Mouse (Mus musculus): ENCODE results near the gene Vmn1r169. TPM values are rescaled to one million over a fixed set of nuclear protein-coding genes. Genes with fewer than 3 reads are reported as not detected.
"Not testable (repeated sequence)": the region's sequence is repeated elsewhere in the genome, so short reads cannot be mapped to it uniquely, and the experiment has no call there.

The Vmn1r169 gene
- polyA plus RNA-seq (2011; ENCODE audit: insufficient read length, low read depth, missing spikeins) = not detected in 2 replicates

DNA sequence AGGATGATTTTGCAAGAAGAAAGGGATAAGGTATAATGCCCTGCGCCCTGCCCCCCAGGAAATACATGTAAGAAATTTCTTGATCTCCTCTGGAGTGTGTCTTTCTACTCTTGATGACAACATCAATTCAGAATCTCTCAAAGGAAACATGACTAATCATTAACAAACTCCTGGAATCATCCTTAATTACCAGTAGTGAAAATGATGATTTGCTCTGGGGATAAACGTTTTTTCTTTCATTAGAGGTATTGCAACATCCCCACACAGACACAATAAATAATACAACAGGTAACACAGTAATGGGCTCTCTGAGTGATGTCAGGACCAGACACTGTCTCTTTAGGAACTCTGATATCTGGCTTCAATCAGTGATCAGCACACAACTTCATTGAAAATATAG is at the start of gene Vmn1r169:
TSS of gene Vmn1r169 (plus strand) at position 301 of the 400 bp plus-strand sequence.
- H3K4me1 ChIP-seq (ENCODE audit: control insufficient read depth, insufficient read depth, low read length); H3K27ac ChIP-seq (ENCODE audit: insufficient read depth, low read length); H3K4me3 ChIP-seq (ENCODE audit: insufficient read depth, low read length): not testable (repeated sequence)

DNA sequence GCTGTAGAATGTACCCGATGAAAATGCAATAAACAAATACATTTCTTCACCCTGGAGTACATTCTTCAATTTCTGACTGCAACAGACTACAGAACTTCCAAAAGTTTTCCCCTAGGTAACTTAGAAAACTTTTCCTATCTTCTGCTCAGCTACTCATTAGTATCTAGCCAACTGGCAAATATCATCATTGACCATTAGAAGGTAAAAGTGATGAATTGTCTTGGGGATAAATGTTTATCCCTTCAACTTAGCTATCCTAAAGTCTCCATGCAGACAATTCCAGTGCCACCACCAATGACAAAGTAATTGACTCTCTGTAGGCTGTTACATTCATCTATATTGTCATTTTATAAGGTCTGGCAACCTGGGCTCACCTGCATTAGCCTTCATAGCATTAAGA is 35.9 kb upstream of the Vmn1r169 start, which contains the start of gene Vmn1r168:
TSS of gene Vmn1r168 (plus strand) at position 301 of the 400 bp plus-strand sequence.
- H3K27ac ChIP-seq (ENCODE audit: insufficient read depth, low read length); H3K4me1 ChIP-seq (ENCODE audit: control insufficient read depth, insufficient read depth, low read length); H3K4me3 ChIP-seq (ENCODE audit: insufficient read depth, low read length): not testable (repeated sequence)

GRCm38 (mm10) chr7:23605875-23606274 is 30.5 kb downstream of the Vmn1r169 start, which contains the start of gene Vmn1r170:
Vmn1r170 (plus strand) TSS chr7:23606175.
- H3K4me1 ChIP-seq (ENCODE audit: control insufficient read depth, insufficient read depth, low read length); H3K27ac ChIP-seq (ENCODE audit: insufficient read depth, low read length); H3K4me3 ChIP-seq (ENCODE audit: insufficient read depth, low read length): not testable (repeated sequence)

Other genes with a start within 250 kb of the Vmn1r169 start
- gene Nlrp5, start 189.6 kb upstream of the Vmn1r169 start, polyA plus RNA-seq (2011; ENCODE audit: insufficient read length, low read depth, missing spikeins) = not detected in 2 replicates
- not detected in 2 replicates for gene Vmn1r167, start 68.3 kb upstream of the Vmn1r169 start, polyA plus RNA-seq (2011; ENCODE audit: insufficient read length, low read depth, missing spikeins)
- gene Vmn1r168, start 35.8 kb upstream of the Vmn1r169 start, polyA plus RNA-seq (2011; ENCODE audit: insufficient read length, low read depth, missing spikeins) = not detected in 2 replicates
- gene Vmn1r170, start 30.6 kb downstream of the Vmn1r169 start, polyA plus RNA-seq (2011; ENCODE audit: insufficient read length, low read depth, missing spikeins) = not detected in 2 replicates
- not detected in 2 replicates for gene Vmn1r171, start 55.2 kb downstream of the Vmn1r169 start, polyA plus RNA-seq (2011; ENCODE audit: insufficient read length, low read depth, missing spikeins)
- not detected in 2 replicates for gene Vmn1r172, start 82.8 kb downstream of the Vmn1r169 start, polyA plus RNA-seq (2011; ENCODE audit: insufficient read length, low read depth, missing spikeins)
- gene Vmn1r173, start 125.2 kb downstream of the Vmn1r169 start, polyA plus RNA-seq (2011; ENCODE audit: insufficient read length, low read depth, missing spikeins) = not detected in 2 replicates
- gene Vmn1r174, start 176.7 kb downstream of the Vmn1r169 start, polyA plus RNA-seq (2011; ENCODE audit: insufficient read length, low read depth, missing spikeins) = not detected in 2 replicates
- not detected in 2 replicates for gene Vmn1r175, start 235.1 kb downstream of the Vmn1r169 start, polyA plus RNA-seq (2011; ENCODE audit: insufficient read length, low read depth, missing spikeins)

All from embryonic fibroblast, embryonic 13.5 days (primary cell).